Mouse (Mus musculus) bone marrow macrophage, adult 2 months (primary cell): ENCODE measurements around the gene Fndc4.

Experiments used
- CTCF ChIP-seq: IDR thresholded peaks from 2 replicates; pipeline ENCODE4 v1.5.1; 2012; ENCODE audit warnings: low read depth, mild to moderate bottlenecking, low read length, moderate library complexity
- POLR2A ChIP-seq: IDR thresholded peaks from 2 replicates; pipeline ENCODE4 v1.6.1; 2012; ENCODE audit warnings: mild to moderate bottlenecking, low read depth, low read length, borderline replicate concordance

DNA sequence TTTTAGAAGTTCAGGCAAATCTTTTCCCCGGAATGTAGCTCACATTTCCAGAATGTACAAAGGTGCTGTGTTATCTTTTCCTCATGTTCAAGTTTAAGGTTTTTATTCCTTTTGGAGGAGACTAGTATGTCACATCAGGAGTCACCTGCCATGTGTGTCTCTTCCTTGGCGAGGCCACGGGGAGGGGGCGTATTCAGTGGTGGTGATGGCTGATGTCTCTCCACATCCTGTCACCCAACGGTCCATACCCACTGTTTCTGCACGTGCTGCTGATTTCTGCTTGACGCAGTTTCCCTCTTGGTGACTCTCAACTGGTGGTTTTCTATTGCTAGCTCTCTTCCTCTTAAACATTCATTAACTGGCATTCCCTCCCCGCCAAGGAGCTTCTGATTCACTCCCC is 16.9 kb upstream of the Fndc4 start:
- TF ChIP-seq CTCF (no peak), POLR2A (no peak)
